Mouse (Mus musculus): ENCODE results near the gene Igfbp5. TPM values are rescaled to one million over a fixed set of nuclear protein-coding genes. Genes with fewer than 3 reads are reported as not detected.
A peak's percentile ranks its signal among the peaks of the same experiment; 100 is the strongest.

Gene Igfbp5
- total RNA-seq, 4 experiments from 2014 or later = 65.8 to 95.2 (median 82.5) TPM

GRCm38 (mm10) chr1:72847849-72848380 is 26.8 kb downstream of the Igfbp5 start:
- DNase-seq (ENCODE audit: low spot score in 2 of 2) = no peak

DNA sequence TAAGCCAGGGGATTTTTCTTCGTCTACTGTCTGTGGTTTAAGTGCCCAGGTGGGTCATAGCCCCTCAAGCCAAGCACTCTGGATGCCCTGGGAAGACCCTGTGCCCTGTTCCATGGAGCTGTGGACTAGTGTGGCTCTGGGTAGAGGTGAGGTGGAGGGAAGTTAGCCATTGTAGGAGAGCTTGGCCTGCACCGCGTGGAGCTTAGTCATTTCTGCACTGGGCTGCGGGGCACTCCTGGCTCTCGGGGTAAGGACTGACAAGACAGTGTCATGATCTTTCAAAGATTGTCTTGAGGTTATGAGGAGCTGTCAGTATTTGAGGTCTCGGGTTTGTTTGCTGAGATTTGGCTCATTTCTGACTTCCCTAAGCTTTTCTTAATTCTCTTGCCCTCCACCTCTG is 30.0 kb downstream of the Igfbp5 start:
- DNase-seq (ENCODE audit: low spot score in 2 of 2) = no peak

DNA sequence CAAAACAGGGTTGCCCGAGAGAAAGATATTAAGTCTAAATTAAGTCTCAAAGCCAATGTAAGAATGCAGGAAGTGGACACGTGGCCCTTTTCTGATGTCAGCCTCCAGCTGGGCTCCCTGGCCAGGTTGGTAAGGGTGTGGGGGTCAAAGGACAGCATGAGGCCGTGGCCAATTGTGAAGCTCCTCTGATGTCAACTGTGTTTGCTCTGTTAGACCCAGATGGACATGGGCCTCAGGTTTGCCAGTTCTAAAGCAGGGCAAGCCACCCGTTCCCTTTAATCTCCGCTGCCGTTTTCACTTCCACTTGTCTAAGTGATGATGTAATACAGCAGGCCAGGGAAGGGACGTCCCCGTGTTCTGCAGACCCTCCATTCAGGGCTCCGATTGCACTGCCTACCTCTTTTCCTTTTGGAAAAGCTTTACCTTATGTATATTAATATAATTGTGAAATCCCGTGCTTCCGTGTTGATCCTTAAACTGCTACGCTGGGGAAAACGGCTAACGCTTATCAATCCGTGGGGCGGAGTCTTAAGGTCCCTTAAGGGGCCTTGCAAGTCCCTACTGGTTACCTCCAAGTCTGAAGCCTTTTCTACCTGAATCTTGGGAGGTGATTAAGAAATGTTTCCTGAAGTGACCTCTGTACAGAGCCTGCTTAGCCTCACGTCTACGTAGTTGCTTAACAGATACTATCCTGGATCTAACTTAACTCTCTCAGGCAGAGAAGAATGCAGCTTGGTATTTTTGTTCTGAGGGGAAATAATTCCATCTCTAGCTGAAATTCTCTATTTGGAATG is 31.8 kb downstream of the Igfbp5 start:
- no peak for DNase-seq (ENCODE audit: low spot score in 2 of 2)

GRCm38 (mm10) chr1:72839791-72840190 is 34.9 kb downstream of the Igfbp5 start:
- no peak for DNase-seq (ENCODE audit: low spot score in 2 of 2)

GRCm38 (mm10) chr1:72839356-72839755 is 35.3 kb downstream of the Igfbp5 start:
- DNase-seq (ENCODE audit: low spot score in 2 of 2) = no peak

DNA sequence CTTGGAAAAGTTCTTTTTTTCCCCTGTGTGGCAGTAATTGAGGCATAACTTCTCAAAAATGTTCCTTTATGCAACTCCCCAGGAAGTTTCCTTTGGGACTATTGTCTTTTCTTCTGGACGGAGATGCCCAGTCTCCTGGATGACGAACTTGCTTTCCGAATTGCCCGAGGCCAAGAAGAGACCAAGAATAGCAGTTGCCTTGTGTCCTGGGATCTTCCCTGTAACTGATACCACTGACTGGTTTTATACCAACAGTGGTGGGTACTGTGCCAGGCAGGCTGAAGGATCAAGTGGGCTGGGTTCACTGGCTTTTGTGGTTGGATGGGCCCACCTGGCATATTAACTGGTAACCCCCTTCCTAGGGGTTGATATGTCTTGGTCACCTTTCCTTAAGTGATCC is 41.1 kb downstream of the Igfbp5 start:
- DNase-seq (ENCODE audit: low spot score in 2 of 2) = no peak

DNA sequence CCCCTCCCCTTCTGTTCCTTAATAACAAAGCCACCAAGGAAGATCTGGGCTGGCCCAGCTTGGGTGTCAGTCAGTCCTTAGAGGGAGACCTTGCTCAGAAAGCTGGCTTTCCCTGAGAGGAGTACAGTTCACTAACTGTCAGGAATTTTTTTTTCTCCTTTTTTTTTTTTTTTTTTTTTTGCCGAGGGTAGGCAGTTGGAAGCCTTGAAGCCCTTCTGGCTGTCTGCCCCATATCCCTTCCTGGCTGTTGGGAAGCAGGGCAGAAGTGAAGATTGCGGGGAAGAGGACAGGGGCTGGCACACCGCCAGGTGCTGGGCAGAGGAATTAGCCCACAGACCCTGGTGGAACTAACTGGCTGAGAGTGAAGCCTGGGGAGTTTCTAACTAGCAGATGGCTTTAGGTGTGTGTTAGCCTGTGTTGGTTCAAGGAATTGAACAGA is 42.0 kb downstream of the Igfbp5 start:
- DNase-seq (ENCODE audit: low spot score in 2 of 2) = no peak

- no peak for DNase-seq (ENCODE audit: low spot score in 2 of 2)
Observed at GRCm38 (mm10) chr1:72830485-72830884, 44.2 kb downstream of the Igfbp5 start.

GRCm38 (mm10) chr1:72828843-72829242 is 45.8 kb downstream of the Igfbp5 start:
- no peak for DNase-seq (ENCODE audit: low spot score in 2 of 2)

DNA sequence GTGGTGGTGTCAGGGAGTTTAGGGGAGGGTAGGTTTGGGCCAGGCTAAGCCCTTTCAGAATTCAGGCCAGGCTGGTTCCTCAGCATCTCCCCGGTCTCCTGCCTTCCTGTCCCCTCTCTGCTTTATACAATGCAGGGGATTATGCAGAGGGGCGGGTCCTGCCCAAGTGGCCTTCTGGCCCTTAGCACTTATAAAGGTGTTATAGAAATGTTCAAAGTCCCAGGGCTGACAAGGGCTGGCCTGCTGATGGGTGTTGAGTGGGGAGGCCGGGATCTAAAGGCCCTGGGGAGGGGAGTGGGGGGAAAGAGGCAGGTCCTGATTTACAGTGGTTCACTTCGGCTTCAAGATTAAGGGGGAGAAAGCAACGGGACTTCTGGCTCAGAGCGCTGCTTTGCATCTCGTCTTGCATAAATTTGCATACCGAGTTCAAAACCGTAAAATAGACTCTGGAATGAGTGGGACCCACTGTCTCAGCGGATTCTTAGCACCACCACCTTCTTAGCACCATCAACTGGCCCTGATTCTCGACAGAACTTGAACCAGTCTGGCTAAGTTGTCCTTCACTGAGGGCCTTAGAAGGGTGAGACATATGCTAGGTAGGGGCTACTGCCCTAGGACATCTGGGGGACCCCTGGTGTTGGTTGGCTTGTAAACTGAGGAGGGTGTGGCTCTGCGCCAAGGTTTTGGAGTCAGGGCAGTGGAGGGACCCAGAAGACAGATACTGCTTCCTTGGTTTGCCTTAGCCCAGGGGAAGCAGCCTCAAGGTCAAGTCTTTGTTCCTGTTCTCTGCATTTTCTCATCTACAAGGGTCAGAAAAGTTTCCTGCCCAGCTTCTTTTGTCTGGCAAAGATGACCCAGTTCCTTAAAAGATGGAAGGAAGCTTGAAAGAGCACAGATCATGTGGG is 47.0 kb downstream of the Igfbp5 start:
- DNase-seq (ENCODE audit: low spot score in 2 of 2) = no peak

DNA sequence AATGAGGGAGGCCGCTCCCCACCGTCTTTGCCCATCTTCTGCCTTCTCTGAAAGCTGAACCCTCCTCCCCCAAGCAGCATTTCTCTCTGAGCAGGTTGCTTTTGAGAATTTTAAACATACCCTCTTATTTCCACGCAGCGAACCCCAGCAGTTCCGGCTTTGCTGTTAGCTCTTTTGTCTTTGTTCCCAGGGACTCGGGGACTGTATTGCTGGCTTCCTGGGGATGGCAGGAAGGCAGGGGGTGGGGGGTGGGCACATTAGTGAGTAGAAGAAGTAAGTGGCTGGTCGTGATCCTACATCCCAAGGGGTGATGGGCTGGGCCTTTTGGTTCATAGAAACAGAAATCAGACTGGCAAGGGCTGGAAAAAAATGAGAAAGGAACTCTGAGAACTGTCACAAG is 47.8 kb downstream of the Igfbp5 start:
- no peak for DNase-seq (ENCODE audit: low spot score in 2 of 2)

DNA sequence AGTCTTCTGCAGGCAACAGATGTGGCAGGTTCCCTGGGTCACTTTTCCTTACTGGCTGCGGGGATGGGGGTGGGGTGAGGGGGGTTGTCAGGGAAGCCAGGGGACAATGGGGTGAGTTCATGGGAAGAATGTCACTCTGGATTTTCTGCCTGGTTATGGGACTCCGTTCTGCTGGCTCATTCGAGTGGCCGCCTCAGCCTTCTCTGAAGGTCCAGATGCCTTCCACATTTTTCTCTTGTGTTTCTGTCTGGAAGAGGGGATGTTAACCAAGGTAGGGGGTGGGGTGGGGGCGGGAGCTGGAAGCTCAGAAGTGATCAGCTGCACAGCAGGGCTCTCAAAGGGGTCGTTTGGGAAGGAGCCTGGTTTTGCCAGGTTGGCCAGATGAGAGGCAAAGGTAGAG is 48.2 kb downstream of the Igfbp5 start:
- no peak for DNase-seq (ENCODE audit: low spot score in 2 of 2)

DNA sequence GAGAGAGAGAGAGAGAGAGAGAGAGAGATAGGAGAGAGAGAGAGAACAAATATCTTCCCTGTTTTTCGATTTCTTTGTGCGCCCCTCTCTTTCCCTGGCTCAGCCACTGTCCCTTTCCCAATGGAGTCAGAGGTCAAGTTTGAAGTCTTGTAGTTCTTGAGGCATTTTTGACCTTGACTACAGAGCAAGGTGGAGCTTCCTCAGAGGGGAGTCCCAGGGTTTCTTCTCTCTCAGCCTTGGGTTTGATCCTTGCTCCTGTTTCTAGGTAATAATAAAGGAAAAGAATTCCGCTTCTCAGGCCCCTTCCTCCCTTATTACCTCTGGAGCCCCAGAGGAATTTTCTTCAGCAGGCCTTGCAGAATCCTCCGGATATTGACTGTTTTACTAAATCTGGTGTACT is 48.8 kb downstream of the Igfbp5 start:
- DNase-seq (ENCODE audit: low spot score in 2 of 2) = no peak

DNA sequence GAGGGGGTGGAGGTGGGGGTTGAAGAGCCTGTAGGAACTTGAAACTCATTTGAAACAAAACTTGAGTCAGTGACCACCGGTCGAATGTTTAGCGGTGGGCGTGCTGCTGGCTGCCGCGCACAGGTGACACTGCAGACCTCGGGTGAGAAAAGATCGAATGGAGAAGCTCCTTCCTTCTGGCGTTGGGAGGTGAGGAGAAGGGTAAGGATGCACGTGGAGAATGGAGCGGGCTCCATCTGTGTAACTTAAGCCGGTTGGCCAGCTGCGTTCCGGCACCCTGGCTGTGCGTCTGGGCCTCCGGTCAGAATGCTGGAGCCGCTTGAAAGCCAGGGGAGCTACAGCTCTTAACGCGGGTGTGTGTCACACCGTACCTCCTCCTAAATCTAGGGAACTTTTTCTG is 49.4 kb downstream of the Igfbp5 start:
- no peak for DNase-seq (ENCODE audit: low spot score in 2 of 2)

GRCm38 (mm10) chr1:72824707-72825101 is 50.0 kb downstream of the Igfbp5 start:
- peak in 1 of 2 experiments; percentile 10 for DNase-seq (ENCODE audit: low spot score in 2 of 2)

GRCm38 (mm10) chr1:72823751-72824706 is 50.7 kb downstream of the Igfbp5 start, which contains the start of gene Igfbp2:
Igfbp2 (plus strand) TSS chr1:72824503.
- peak in 1 of 2 experiments; percentile 9 for DNase-seq (ENCODE audit: low spot score in 2 of 2)

DNA sequence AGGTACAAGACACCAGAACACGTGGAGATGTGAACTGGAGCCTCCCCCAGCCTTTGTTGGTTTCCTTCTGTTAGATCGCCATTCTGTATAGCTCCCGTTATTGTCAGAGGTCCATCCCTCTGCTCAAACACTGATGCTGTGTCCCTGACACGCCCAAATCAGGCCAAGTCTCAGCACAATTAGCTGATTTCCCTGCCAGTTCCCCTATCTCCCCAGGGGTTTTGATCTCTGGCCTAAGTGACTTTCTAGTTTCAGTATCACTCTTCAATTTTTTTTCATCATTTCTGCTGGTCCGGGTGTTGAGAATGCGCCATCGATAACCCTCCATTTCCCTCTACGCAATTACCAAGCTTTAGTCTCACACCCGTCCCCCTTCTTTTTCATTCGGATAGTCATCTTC is 51.8 kb downstream of the Igfbp5 start:
- DNase-seq (ENCODE audit: low spot score in 2 of 2) = no peak

DNA sequence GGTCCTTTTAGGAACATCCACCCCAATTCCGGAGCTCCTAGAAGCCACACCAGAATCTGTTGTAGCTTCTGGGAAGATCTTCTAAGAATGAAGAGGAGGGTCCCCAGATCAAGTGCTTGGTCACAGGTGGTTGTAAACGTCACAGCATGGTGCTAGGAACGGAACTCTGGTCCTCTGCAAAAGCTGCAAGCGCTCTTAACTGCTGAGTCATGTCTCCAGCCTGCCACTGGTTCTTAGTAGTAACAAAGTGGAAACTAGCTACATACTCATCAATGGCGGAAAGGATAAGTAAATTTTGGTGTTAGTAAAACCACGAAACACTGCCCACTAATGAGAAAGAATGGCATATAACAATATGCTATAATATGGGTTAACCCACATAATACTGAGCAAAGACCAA is 54.7 kb downstream of the Igfbp5 start:
- no peak for DNase-seq (ENCODE audit: low spot score in 2 of 2)

GRCm38 (mm10) chr1:72815616-72816015 is 59.1 kb downstream of the Igfbp5 start:
- no peak for DNase-seq (ENCODE audit: low spot score in 2 of 2)

DNA sequence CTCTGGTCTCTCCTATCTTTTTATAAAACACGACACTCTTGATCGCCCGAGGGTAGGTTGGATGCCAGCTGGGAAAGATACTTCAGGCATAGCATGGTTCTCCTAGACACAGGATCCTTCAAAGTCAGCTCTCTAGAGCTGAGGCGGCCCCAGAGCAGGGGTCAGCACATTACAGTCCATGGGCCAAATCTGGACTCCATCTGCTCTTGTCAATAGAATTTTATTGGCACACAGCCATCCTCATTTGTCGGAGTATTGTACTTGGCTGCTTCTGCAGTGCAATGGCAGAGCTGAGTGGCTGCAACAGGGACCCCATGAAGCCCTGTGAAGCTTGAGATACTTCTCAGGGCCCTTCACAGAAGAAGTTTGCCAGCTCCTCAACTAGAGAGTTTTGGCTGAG is 59.5 kb downstream of the Igfbp5 start:
- DNase-seq (ENCODE audit: low spot score in 2 of 2) = no peak
